Mouse (Mus musculus): ENCODE measurements at regions not wholly inside any gene's neighbourhood (a gene's known extent, or its start where the extent isn't known, plus 50 kb on each side); places are given as distances from the start of the nearest gene placed in this dataset.

DNA sequence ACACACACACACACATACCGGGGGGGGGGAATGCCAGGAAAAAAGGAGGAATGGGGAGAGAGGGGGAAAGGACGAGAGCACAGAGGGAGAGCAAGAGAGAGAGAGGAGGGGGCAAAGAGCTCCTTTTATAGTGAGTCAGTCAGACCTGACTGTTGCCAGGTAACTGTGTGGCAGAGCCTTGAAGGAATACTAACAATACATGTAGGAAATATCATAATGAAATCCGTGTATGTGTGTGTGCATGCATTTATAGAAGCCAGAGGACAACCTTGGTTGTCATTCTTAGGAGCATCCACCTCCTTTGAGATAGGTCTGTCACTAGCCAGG, 127.6 kb upstream of the Med14 start:
- no peak for DNase-seq (ENCODE audit: low spot score in 2 of 2)

DNA sequence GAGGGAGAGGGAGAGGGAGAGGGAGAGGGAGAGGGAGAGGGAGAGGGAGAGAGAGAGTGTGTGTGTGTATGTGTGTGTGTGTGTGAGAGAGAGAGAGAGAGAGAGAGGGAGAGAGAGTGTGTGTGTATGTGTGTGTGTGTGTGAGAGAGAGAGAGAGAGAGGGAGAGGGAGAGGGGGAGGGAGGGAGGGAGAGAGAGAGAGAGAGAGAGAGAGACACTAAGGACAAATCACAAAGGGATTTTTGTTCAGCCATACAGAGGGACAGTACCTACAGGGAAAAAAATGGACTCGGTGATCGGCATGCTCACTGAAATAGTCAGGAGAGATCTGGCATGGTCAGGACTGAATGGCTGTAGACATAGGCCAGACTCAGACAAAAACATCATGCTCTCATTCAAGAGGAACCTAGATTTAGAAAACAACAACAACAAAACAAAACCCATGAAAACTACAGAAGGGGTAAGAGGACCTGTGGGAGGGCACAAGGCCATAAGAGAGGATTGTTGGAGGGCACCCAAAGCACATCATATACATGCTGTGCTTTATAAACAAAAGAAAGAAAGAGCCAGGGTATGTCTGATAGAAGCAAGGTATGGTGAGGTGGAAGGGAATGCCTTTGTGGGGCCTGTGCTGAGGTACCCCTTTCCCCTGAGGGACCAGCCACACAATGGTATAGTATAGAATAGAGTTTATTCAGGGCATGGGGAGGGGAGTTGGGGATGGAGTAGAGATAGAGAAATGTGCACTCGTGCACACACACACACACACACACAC, 127.0 kb upstream of the Med14 start:
- no peak for DNase-seq (ENCODE audit: low spot score in 2 of 2)

DNA sequence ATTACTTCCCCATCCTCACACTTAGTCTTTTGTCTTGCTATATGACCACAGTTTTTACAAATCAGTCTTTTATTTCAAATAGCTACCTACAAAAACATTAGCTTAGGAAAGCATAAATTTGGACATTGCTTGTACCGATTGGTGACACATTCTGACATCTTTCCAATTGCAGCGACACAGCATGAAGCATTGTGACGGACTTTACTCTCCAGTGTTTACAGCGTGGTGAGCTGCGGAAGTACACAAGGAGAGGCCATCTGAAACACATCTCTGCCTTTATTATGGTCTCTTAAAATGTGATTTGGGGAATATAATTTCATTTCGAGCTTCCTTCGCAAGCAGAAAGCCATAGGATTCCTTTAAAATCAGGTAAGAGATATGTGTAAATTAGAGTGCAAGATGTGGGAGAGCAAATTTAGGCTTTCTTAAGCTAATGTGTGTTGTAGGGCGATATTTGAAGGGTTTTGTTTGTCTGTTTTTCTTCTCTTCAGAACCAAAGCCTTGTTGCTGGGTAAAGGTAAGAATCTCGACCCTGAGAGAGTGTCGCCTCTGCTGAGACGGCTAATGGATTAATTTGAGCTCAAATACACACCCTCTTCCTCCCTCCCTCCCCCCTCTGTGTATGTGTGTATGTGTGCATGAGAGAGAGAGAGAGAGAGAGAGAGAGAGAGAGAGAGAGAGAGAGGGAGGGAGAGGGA, 126.3 kb upstream of the Med14 start:
- DNase-seq (ENCODE audit: low spot score in 2 of 2) = no peak

DNA sequence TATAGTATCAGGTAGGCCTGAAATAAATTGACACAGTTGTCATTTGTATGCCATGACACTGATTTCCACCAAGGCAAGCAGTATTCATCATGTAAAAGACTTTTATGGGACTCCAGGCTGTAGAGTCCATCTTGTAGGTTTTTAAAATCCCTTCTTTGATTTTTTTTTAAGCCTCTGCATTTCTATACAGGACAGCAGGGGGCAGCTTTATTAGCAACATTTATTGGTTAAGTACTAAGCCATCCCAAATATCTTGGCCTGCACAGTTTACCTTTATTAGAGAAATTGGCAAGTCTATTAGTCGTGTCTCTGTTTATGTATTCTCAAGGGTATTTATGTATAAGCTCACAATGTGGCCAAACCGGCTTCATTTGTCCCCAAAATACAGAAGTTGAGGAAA, 125.6 kb upstream of the Med14 start:
- no peak for DNase-seq (ENCODE audit: low spot score in 2 of 2)

DNA sequence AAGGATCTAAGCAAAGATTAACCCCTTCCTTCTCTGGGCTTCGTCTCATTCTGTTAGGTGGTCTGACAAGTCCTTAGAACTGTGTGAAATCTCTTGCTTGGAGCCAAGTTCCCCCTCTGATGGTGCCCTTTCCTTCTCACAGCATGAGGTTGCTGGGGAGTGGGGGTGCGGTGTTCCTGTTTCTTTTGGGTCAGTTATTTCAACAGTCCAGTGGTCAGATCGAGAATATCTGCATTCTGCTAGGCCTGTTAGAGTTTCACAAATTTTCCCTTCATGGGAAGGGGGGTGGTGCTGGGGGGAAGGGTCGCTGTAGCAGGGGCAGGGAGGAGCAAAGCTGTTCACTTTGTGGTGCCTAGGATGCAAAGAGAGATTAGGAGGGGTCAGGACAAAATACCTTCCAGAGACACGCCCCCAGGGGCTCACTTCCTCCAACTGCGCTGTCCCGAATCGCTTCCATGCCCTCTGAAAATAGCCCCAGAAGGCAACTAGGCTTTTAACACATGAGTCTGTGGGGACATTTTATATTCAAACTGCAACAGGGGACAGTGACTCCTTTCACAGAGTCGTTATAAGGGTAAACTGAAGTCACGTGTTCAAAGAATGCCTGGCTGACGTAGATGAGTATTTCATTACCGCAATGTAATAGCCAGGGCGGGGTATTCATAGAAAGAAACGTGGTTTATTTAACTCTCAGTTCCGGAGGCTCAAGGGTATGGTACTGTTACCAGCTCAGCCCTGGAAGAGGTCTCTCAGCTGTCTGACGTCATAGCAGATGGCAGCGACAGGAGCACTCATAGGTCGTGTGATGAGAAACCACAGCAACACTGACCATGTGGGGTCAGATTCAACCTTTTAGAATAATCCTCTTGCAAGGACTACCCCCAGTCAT, 124.5 kb upstream of the Med14 start:
- DNase-seq (ENCODE audit: low spot score in 2 of 2) = no peak

DNA sequence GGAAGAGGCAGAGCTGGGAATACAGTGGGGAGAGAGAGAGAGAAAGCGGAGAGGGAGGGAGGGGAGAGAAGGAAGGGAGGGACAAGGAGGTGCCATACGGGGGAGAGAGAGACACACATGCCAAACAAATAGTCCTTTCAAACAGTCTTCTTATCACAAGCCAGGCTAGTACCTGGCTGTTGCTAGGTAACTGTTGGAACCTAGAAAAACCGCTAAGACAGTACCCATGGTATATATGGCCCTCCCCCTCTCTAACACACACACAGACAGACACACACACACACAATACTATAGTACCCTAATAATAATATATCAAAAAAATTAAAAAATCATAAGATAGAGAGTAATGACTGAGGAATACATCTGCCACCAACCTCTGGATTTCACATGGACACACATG, 117.4 kb upstream of the Med14 start:
- no peak for DNase-seq (ENCODE audit: low spot score in 2 of 2)

DNA sequence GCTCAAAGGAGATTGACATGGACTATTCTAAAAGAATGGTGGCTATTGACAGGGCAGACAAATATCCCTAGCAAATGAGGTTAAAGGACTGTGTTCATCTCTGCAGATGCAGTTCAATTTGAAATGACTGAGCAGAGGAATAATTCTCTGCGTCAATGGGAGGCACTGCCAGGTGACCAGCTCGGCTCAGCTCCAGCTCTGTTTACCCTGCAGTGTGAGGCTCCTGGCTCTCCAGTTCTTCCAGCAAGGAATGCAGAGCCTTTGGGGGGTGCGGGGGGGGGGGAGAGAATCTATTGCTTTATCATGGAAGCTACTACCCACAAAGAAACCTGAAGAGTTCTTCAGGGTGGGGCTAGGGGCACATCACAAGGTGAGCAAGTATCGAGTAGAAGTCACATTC, 115.6 kb upstream of the Med14 start:
- DNase-seq (ENCODE audit: low spot score in 2 of 2) = no peak

DNA sequence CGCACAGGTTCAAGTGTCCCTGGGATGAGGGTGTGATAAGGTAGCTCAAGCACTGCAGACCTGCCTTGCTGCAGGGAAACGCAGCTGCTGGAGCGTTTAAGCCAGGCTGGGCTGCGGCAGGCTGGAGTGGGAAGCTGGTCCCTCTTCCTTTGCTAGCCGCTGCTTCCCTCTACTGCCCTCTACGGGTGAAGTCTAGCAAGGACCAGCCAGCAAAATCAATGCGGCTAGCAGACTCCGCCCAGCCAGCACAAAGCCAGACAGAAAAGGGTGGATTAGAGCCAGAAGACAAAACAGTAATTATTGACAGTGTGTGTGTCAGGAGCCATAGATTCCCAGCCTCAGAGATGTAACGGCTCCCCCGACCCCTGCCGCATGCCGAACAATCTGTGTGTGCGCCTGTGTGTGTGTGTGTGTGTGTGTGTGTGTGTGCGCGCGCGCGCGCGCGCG, 111.8 kb upstream of the Med14 start:
- DNase-seq (ENCODE audit: low spot score in 2 of 2) = peak; percentile 78 to 88

DNA sequence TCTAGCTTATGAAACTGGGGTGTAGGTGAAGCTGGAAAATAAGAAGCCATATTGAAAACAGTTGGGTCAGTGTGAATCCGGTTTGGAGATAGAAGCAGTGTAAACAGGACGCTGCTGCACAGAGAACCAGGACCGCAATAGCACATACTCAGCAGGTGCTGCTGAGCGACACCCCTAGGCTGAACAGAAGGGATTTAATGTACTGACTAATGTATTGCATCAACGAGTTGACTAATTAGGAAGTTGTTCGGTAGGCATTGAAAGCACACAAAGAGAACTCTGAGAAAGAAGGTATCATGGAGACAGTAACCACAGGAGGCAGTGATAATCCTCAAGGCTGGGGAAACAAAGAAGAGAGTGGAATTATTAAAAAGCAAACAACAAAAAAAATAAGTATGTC, 111.4 kb upstream of the Med14 start:
- no peak for DNase-seq (ENCODE audit: low spot score in 2 of 2)

DNA sequence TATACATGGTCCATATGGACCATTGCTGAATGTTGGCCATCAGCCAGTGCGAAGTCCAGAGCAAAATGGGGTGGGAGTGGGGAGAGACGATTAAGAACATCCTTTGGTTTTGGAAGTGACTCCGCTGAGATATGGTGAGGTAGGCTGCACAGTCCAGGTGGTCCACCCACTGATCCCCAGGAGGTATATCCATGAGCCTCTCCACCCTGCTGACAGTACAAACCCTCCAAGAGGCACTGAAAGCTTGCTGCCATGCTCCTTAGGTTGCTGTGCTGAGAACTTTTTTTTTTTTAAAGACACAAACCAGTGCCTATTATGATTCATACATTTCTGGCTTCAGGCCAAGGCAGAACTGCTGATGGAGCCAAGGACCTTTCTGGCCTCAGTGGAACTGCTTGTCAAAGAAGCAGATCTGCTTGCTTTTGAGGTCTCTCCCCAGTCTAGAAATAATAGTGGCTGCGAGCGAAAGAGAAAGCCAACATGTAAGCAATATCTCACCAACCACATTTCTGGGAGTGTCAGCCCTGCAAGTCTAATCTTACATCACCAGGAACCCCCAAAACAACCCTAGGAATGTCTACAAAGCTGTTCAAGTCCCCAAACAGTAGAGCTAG, 105.1 kb upstream of the Med14 start:
- no peak for DNase-seq (ENCODE audit: low spot score in 2 of 2)

DNA sequence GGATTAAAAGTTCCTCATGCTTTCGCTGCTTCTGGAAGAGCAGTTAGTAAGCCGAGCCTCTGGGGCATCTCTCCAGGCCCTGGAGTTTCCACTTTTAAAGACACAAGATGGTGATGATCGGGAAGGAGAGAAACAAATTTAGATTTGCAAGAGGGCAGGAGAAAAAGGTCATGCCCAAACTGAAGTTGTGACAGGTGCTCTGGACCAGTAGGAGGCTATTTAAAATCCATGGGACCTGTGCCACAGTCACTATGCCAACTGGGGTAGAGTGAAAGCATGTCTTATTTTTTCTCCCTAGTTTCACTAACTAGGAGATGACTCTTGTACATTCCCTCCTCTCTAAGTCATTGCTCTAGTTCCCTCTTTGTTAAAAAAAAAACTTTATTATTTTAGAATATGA, 104.3 kb upstream of the Med14 start:
- no peak for DNase-seq (ENCODE audit: low spot score in 2 of 2)

DNA sequence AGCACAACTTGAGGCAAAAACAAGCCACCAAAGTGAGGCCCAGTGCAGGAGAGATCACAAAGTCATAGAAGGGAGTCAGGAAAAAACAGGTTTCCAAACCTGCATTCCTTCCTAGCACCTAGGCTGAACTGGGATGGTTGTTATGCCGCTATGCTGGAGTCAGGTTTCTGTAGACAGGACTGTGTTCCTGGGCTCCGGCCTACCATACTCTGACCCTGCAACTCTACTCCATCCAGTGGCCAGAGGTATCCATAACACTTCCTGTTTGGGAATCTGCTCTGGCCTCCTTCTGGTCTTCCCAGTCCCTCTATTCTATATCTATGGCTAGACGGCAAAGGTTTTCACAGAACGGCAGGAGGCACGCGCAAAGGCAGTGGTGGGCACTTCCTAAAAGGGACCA, 98.3 kb upstream of the Med14 start:
- DNase-seq (ENCODE audit: low spot score in 2 of 2) = no peak

DNA sequence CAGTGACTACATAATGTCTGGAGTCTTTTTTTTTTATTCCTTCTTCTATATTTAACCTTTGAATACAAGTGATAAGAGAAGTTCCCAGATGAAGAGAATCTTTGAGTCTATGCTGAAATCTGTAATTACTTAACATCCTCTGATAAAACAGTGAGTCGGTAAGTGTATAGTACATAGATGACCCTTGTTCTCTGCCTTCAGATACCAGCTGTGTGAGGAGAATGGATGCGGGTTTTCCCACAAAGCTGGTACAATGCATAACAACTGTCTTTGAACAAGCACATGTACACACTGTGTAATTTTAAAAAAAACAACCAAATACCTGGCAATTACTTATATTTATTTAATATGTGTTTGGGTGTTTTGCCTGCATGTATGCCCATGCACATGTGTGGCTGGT, 96.9 kb upstream of the Med14 start:
- DNase-seq (ENCODE audit: low spot score in 2 of 2) = no peak

DNA sequence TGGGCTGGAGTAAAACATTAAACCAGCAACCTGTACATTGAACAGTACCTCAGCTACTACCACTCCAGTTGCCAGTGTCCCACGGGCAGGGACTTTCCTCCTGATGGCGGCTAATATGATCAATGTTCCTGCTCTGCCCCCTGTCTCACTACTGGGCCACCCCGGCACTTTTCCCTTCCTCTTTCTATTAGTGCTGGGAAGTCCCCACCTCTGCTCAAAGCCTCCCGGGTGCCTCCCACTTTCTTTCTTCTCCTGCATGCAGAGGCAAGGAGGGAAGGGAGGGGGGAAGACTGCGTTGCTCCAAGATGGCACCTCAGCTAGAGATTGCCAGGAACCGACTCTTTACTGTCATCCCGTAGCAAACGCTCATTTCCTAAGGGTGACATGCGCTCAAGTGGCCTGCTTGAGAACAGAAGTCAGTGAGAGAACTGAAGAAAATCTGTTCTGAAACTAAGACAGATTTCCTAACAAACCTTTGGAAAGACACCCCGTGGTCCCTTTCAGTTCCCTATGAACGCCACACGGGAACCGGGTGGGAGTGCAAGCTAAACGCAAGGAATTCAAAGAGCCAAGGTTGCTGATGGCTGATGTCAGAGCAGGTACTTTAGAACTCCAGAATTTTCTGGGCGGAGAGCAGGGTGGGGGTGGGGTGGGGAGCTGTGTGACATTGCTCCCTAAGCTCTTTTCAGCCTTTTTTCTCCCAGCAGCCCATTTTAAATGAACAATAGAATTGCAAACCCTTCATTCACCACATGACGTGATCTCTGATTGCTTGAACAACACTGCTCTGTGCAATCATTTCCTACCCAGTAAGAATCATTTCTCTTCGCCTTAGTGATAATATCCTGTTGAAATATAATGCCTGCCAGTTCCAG, 96.2 kb upstream of the Med14 start:
- DNase-seq (ENCODE audit: low spot score in 2 of 2) = peak; percentile 12 to 13

DNA sequence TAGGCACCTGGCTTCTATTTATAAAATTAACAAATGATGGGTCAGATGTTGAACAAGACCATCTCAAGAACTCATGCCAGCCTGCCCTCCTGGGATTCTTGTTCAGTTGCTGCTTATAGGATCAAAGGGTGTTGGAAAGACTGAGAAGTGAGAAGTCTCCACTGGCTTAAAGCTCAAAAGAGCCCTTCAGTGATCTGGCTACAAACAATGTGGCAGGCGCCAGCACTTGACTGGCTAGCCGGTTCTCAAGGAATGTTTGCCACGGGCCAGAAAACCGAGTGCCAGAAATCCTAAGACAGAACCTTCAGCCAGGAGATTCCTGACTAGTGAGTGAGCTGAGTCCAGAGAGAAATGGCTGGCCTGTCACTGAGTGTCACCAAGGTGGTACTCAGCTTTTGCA, 93.6 kb upstream of the Med14 start:
- DNase-seq (ENCODE audit: low spot score in 2 of 2) = peak in 1 of 2 experiments; percentile 5

DNA sequence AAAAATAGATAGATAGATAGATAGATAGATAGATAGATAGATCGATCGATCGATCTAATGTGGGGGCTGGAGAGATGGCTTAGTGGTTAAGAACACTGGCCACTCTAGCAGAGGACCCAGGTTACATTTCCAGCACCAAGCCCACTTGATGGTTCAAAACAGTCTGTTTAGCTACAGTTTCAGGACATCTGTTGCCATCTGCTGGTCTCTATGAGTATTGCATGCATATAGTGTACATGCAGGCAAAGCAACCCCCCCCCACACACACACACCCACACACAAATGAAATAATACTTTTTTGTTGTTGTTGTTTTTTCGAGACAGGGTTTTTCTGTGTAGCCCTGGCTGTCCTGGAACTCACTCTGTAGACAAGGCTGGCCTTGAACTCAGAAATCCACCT, 89.8 kb upstream of the Med14 start:
- no peak for DNase-seq (ENCODE audit: low spot score in 2 of 2)

DNA sequence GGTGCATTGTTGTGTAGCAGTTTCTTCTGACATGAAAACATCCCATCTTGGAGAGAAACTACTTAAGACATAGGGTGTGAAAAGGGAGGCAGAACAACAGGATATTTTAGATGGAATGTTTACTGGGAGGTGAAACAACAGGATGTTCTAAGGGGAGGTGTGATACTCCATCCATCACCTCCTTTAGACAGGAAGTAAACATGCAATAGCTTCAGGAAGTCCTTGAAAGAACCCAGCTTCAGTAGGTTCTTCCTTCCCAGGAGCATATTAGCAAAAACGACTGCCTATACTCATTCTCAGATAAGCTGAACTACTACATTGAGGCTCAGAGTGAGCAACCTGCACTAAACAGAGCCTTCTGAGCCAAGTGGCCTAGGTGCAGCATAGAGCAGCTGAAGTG, 82.6 kb upstream of the Med14 start:
- no peak for DNase-seq (ENCODE audit: low spot score in 2 of 2)

DNA sequence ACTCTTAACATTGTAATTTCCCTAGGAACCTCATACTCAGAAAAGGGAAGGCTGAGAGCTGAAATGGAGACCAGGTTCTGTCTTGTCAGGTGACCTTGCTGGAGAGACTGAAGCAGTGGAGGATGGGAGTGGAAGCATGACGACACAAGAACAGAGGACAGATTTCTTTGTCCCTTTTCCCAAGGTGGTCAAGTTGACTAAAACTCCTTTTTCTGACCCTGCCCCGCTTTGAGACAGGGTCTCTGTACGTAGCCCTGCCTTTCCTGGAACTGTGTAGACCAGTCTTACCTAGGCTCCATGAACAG, 79.1 kb upstream of the Med14 start:
- DNase-seq (ENCODE audit: low spot score in 2 of 2) = no peak

DNA sequence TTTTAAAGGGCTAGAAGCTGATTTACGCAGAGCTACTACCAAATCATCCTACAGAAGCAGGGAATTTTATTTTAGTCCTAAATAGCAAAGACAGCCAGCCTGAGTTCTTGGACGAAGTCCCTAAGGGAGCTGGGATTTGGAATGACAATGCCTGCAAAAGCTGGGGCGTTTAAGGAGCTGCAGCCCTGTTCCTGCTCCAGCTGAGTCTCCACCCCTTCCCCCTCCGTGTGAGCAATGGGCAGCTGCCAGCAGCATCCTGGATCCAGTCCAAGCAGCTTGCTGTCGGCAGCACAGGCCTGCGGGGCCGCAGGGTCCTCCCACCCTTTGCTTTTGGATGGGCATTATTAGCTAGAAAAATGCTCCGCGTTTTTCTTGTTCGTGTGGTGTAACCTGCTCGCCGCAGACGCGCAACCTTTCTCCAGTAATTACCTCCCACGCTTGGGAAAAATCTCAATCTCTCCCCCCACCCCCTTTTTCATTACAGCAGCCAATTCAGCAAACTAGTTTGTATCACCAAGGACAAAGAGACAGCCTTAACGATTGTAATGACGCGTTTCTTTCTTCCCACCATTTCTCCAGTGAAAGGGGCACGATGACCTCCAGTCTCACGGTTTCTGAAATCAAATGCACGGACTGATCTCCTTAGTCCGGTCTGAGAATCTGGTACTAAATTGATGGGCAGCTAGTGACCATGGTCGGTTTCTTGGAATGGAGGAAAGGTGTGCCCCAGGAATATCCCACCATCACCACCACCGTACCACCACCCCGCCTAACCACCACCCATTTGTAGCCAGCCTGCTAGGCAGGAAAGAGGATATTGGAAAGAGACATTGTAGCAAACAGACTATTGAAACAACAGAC, 78.5 kb upstream of the Med14 start:
- peak; percentile 83 to 84 for DNase-seq (ENCODE audit: low spot score in 2 of 2)

Measured in layer of hippocampus, postnatal 14 days (tissue).